Mouse (Mus musculus) MEL (cell line): ENCODE data around the gene Aven.

Source experiments
- CTCF ChIP-seq, 3 experiments: IDR thresholded peaks in 2 of 3; conservative IDR thresholded peaks in 1 of 3; 2 replicates each; pipeline ENCODE4 v1.5.1; 2011 to 2012; ENCODE audit warnings: low read length in 3 of 3, low read depth in 2 of 3, mild to moderate bottlenecking in 2 of 3, improper control_type of control experiment in 1 of 3, inconsistent platforms in 1 of 3, mixed read lengths in 1 of 3, moderate library complexity in 1 of 3; ENCODE audit not compliant: control insufficient read depth in 1 of 3, insufficient read depth in 1 of 3, poor library complexity in 1 of 3, severe bottlenecking in 1 of 3
- POLR2A ChIP-seq, 2 experiments: IDR thresholded peaks; 2 replicates each; pipeline ENCODE4 v1.6.1; 2011 to 2012; ENCODE audit warnings: low read length in 2 of 2, mild to moderate bottlenecking in 2 of 2, control low read depth in 1 of 2, improper control_type of control experiment in 1 of 2, low read depth in 1 of 2, moderate library complexity in 1 of 2; ENCODE audit not compliant: control insufficient read depth in 1 of 2, insufficient read depth in 1 of 2, poor library complexity in 1 of 2
- SIN3A ChIP-seq: IDR thresholded peaks from 2 replicates; pipeline ENCODE4 v1.6.1; 2012; ENCODE audit warnings: low read length, improper control_type of control experiment, inconsistent platforms
- TAL1 ChIP-seq: IDR thresholded peaks from 2 replicates; pipeline ENCODE4 v1.6.1; 2012; ENCODE audit warnings: mild to moderate bottlenecking, inconsistent platforms, low read length, moderate library complexity, mixed read lengths
- TCF12 ChIP-seq: IDR thresholded peaks from 2 replicates; pipeline ENCODE4 v1.6.1; 2014; ENCODE audit warnings: low read depth, mild to moderate bottlenecking, inconsistent platforms, low read length, improper control_type of control experiment, moderate library complexity
- ZC3H11A ChIP-seq: IDR thresholded peaks from 2 replicates; pipeline ENCODE4 v1.6.1; 2012; ENCODE audit warnings: low read depth, mild to moderate bottlenecking, inconsistent platforms, low read length, improper control_type of control experiment

DNA sequence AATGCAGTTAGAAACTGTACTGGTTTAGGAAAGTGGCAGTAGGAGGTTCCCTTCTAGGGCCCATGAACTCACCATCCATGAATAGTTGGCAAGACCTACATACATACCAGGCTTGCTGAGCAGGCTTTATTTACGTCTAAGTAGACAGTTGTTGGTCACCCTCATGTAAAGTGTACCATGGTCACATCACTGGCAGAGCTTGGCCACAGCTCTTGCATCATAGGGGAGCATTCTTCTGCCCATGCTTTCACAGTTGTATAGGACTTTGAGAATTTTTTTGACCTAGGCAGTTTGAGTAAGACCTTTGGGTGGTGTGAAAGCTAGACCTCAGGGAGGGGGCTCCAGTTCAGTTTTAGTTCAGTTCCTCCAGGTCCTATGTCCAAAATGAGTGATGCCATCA lies 104.3 kb downstream of the Aven start:
- TF ChIP-seq CTCF (IDR thresholded peaks at IDR 0.05 in 2 of 3, conservative IDR thresholded peaks at IDR 0.05 in 1 of 3; ENCODE audit: control insufficient read depth in 1 of 3, insufficient read depth in 1 of 3, low read depth in 2 of 3, low read length in 3 of 3, poor library complexity in 1 of 3, severe bottlenecking in 1 of 3) (no peak), ZC3H11A (no peak), POLR2A (IDR thresholded peaks at IDR 0.05; ENCODE audit: control insufficient read depth in 1 of 2, insufficient read depth in 1 of 2, low read depth in 1 of 2, low read length in 2 of 2, poor library complexity in 1 of 2) (no peak), SIN3A (no peak), TCF12 (no peak), TAL1 (no peak)
